Mouse (Mus musculus) CD4-positive helper T cell, adult 2 months (primary cell): ENCODE measurements around the gene Arl15.
A peak's percentile ranks its signal among the peaks of the same experiment; 100 is the strongest.

Experiments used
- DNase-seq: peaks from one replicate; pipeline ENCODE4 v3.0.0-alpha.2; 2012; ENCODE audit warnings: low read depth, missing footprints, low spot score

Arl15 gene

GRCm38 (mm10) chr13:114052426-114053205 is 258.3 kb downstream of the Arl15 start:
- no peak for DNase-seq

GRCm38 (mm10) chr13:114053261-114053660 is 259.0 kb downstream of the Arl15 start:
- DNase-seq, result no peak

GRCm38 (mm10) chr13:114055686-114056085 is 261.4 kb downstream of the Arl15 start:
- DNase-seq, result no peak

GRCm38 (mm10) chr13:114060258-114060657 is 266.0 kb downstream of the Arl15 start:
- DNase-seq, result no peak

GRCm38 (mm10) chr13:114061234-114061633 is 266.9 kb downstream of the Arl15 start:
- DNase-seq, result no peak

- DNase-seq, result no peak
These were observed 269.8 kb downstream of the Arl15 start for GRCm38 (mm10) chr13:114064069-114064468.

- DNase-seq, result no peak
These were observed 270.7 kb downstream of the Arl15 start for GRCm38 (mm10) chr13:114065012-114065411.

- no peak for DNase-seq
These were observed 274.1 kb downstream of the Arl15 start for GRCm38 (mm10) chr13:114068421-114068820.

GRCm38 (mm10) chr13:114071439-114071838 is 277.1 kb downstream of the Arl15 start:
- no peak for DNase-seq

- DNase-seq, result no peak
These were observed 280.2 kb downstream of the Arl15 start for GRCm38 (mm10) chr13:114074471-114074870.

- DNase-seq, result peak; percentile 37
These were observed 281.5 kb downstream of the Arl15 start for GRCm38 (mm10) chr13:114075724-114076384.

- DNase-seq, result no peak
These were observed 282.9 kb downstream of the Arl15 start for GRCm38 (mm10) chr13:114077181-114077580.

GRCm38 (mm10) chr13:114077584-114078270 is 283.4 kb downstream of the Arl15 start:
- DNase-seq, result no peak

- no peak for DNase-seq
These were observed 284.5 kb downstream of the Arl15 start for GRCm38 (mm10) chr13:114078851-114079250.

GRCm38 (mm10) chr13:114079751-114080150 is 285.4 kb downstream of the Arl15 start:
- no peak for DNase-seq

- no peak for DNase-seq
These were observed 286.2 kb downstream of the Arl15 start for GRCm38 (mm10) chr13:114080491-114080890.

- no peak for DNase-seq
These were observed 289.3 kb downstream of the Arl15 start for GRCm38 (mm10) chr13:114083570-114084138.

- DNase-seq, result no peak
These were observed 291.1 kb downstream of the Arl15 start for GRCm38 (mm10) chr13:114085442-114085841.

- DNase-seq, result no peak
These were observed 292.0 kb downstream of the Arl15 start for GRCm38 (mm10) chr13:114086325-114086724.

GRCm38 (mm10) chr13:114086801-114087200 is 292.5 kb downstream of the Arl15 start:
- DNase-seq, result no peak

- DNase-seq, result no peak
These were observed 293.6 kb downstream of the Arl15 start for GRCm38 (mm10) chr13:114087696-114088465.
